Mouse (Mus musculus) olfactory bulb, adult 2 months (tissue): ENCODE measurements around the gene Fam124b. TPM values are rescaled to one million over a fixed set of nuclear protein-coding genes. Genes with fewer than 3 reads are reported as not detected.

Experiments
- H3K27ac ChIP-seq: fragments of 200-500 bp; 2 replicates; pipeline ENCODE4 v1.5.1; 2012; ENCODE audit warnings: low read depth, low read length; ENCODE audit not compliant: insufficient read depth
- H3K4me1 ChIP-seq: fragments of 200-500 bp; 2 replicates; pipeline ENCODE4 v1.6.1; 2012; ENCODE audit warnings: low read length; ENCODE audit not compliant: control insufficient read depth, insufficient read depth
- H3K4me3 ChIP-seq: fragments of 200-500 bp; 2 replicates; pipeline ENCODE4 v1.5.1; 2012; ENCODE audit warnings: mild to moderate bottlenecking, low read depth, low read length, moderate library complexity; ENCODE audit not compliant: insufficient read depth
- CTCF ChIP-seq: fragments of 200-500 bp; IDR thresholded peaks from 2 replicates; pipeline ENCODE4 v1.5.1; 2012; ENCODE audit warnings: low read depth, mild to moderate bottlenecking, low read length, moderate library complexity; ENCODE audit not compliant: insufficient read depth
- POLR2A ChIP-seq: fragments of 200-500 bp; IDR thresholded peaks from 2 replicates; pipeline ENCODE4 v1.6.1; 2012; ENCODE audit warnings: mild to moderate bottlenecking, low read depth, low read length, moderate library complexity; ENCODE audit not compliant: insufficient read depth
- WGBS: fragments of 180-500 bp; shearing (Covaris S2); methylation state at CpG from one replicate; pipeline ENCODE4 v1.1.7; 2018; 5-methylcytosine and 5-hydroxymethylcytosine counted together
- polyA plus RNA-seq: library from polyadenylated mRNA; stranded (reverse); fragments of >200 nt; gene quantifications from 2 replicates; pipeline ENCODE4 v1.2.4, GENCODE M21; 2012; ENCODE audit warnings: low replicate concordance; ENCODE audit not compliant: missing spikeins, insufficient read depth, insufficient read length

The Fam124b gene
- polyA plus RNA-seq, 1 experiment = not detected

- H3K4me1 ChIP-seq = no peaks in the 10 kb centered on the region
- TF ChIP-seq POLR2A = no peak
- no peak for TF ChIP-seq CTCF
- 93% methylated on average over 8 of the region's 8 CpGs for WGBS
- no peak overlapping the region for H3K4me3 ChIP-seq
- H3K27ac ChIP-seq = no peak overlapping the region
These were observed 25.4 kb downstream of the Fam124b start for GRCm38 (mm10) chr1:80192837-80193236.

GRCm38 (mm10) chr1:80181414-80181805 lies 36.9 kb downstream of the Fam124b start:
- 48% methylated on average over 3 of the region's 3 CpGs for WGBS

GRCm38 (mm10) chr1:80180767-80181413 lies 37.4 kb downstream of the Fam124b start:
- no peak overlapping the region for H3K4me3 ChIP-seq
- no peak for TF ChIP-seq CTCF
- 37% methylated on average over 13 of the region's 13 CpGs for WGBS
- H3K27ac ChIP-seq = no peak overlapping the region
- no peaks in the 10 kb centered on the region; the same call in 1 of the 2 replicates for H3K4me1 ChIP-seq

More at GRCm38 (mm10) chr1:80181414-80181805, 36.9 kb downstream of the Fam124b start:
- Histone ChIP-seq H3K27ac (no peak overlapping the region), H3K4me1 (no peaks in the 10 kb centered on the region; the same call in 1 of the 2 replicates), H3K4me3 (no peak overlapping the region)
- TF ChIP-seq POLR2A = no peak
- no peak for TF ChIP-seq CTCF

- WGBS = 69% methylated on average over 7 of the region's 7 CpGs
- no peak overlapping the region for H3K4me3 ChIP-seq
- no peak overlapping the region for H3K27ac ChIP-seq
- no peaks in the 10 kb centered on the region; the same call in 1 of the 2 replicates for H3K4me1 ChIP-seq
- no peak for TF ChIP-seq POLR2A
- no peak for TF ChIP-seq CTCF
These were observed 38.1 kb downstream of the Fam124b start for GRCm38 (mm10) chr1:80180128-80180527.

- 48% methylated on average over 11 of the region's 11 CpGs for WGBS
- Histone ChIP-seq H3K4me1 (no peaks in the 10 kb centered on the region; the same call in 1 of the 2 replicates), H3K4me3 (no peak overlapping the region), H3K27ac (no peak overlapping the region)
- TF ChIP-seq POLR2A (no peak), CTCF (no peak)
These were observed 40.5 kb downstream of the Fam124b start for GRCm38 (mm10) chr1:80177651-80178382.

- 92% methylated on average over 5 of the region's 5 CpGs for WGBS
These were observed 50.6 kb downstream of the Fam124b start for GRCm38 (mm10) chr1:80167706-80168105.

GRCm38 (mm10) chr1:80166577-80166976 lies 51.7 kb downstream of the Fam124b start:
- 0 out of 2 replicates have a peak, but pooled peaks cover 3% of the 10 kb centered on the region for H3K4me1 ChIP-seq
- no peak overlapping the region for H3K27ac ChIP-seq
- TF ChIP-seq CTCF (no peak), POLR2A (no peak)
- H3K4me3 ChIP-seq = no peak overlapping the region
- WGBS = 74% methylated on average over 4 of the region's 4 CpGs

More at GRCm38 (mm10) chr1:80167706-80168105, 50.6 kb downstream of the Fam124b start:
- 0 out of 2 replicates have a peak, but pooled peaks cover 3% of the 10 kb centered on the region for H3K4me1 ChIP-seq
- H3K4me3 ChIP-seq = no peak overlapping the region
- no peak overlapping the region for H3K27ac ChIP-seq
- TF ChIP-seq POLR2A (no peak), CTCF (no peak)

GRCm38 (mm10) chr1:80165391-80165790 lies 52.9 kb downstream of the Fam124b start:
- TF ChIP-seq POLR2A (no peak), CTCF (no peak)
- H3K4me1 ChIP-seq = 0 out of 2 replicates have a peak, but pooled peaks cover 3% of the 10 kb centered on the region
- no peak overlapping the region for H3K4me3 ChIP-seq
- 45% methylated on average over 5 of the region's 5 CpGs for WGBS
- no peak overlapping the region for H3K27ac ChIP-seq

- Histone ChIP-seq H3K4me3 (no peak overlapping the region), H3K27ac (no peak overlapping the region), H3K4me1 (0 out of 2 replicates have a peak, but pooled peaks cover 3% of the 10 kb centered on the region)
- TF ChIP-seq CTCF = no peak
- TF ChIP-seq POLR2A = no peak
- WGBS = 82% methylated on average over 6 of the region's 6 CpGs
These were observed 55.3 kb downstream of the Fam124b start for GRCm38 (mm10) chr1:80162943-80163342.
